Mouse (Mus musculus) thymus, adult 2 months (tissue): Measurements from ENCODE around the gene Far1.

ENCODE experiments used
- CTCF ChIP-seq: fragments of 200-500 bp; IDR thresholded peaks from 2 replicates; pipeline ENCODE4 v1.5.1; 2012; ENCODE audit warnings: mild to moderate bottlenecking, control low read depth, low read length, moderate library complexity, borderline replicate concordance; ENCODE audit not compliant: control insufficient read depth, poor library complexity, insufficient read depth; ENCODE audit errors: extremely low read depth
- POLR2A ChIP-seq: fragments of 200-500 bp; IDR thresholded peaks from 2 replicates; pipeline ENCODE4 v1.6.1; 2012; ENCODE audit warnings: mild to moderate bottlenecking, low read length, control low read depth, moderate library complexity; ENCODE audit not compliant: control insufficient read depth, poor library complexity, insufficient read depth; ENCODE audit errors: extremely low read depth

- no peak for TF ChIP-seq POLR2A
- TF ChIP-seq CTCF, result no peak
Measured at GRCm38 (mm10) chr7:113556138-113556537, 42.5 kb downstream of the Far1 start.
